Mouse (Mus musculus) urinary bladder, postnatal 10 days (tissue): Measurements from ENCODE around the gene Tomm22.
"Not testable (repeated sequence)": the region's sequence is repeated elsewhere in the genome, so short reads cannot be mapped to it uniquely, and the experiment has no call there.

ENCODE experiments used
- DNase-seq: peaks from one replicate; pipeline ENCODE4 v3.0.0; 2022; ENCODE audit warnings: low spot score

Tomm22 gene

GRCm38 (mm10) chr15:79670249-79670971 lies at the start of gene Tomm22:
Gene Tomm22, plus strand, starts transcription at chr15:79670861.
- peak; percentile 47 for DNase-seq

DNA sequence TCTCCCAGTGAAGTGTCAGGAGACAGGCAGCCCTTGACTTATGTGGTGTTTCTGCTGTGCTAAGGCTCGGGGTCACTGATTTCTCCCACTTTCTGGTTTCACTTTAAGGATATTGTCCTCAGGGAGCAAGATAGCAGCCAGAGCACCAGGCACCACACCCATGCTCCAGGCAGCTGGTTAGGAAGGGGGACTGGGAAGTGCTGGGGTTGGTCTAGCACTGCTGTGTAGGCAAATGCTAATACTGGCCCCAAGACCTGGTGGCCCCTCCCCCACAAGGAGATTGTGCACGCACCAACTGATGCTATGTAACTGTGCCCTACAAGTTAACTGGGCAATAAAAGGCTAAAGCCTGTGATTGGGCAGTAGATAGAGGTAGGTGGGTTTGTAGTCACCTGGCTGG lies 40.2 kb upstream of the Tomm22 start:
- DNase-seq, result no peak

GRCm38 (mm10) chr15:79641135-79641817 lies 29.4 kb upstream of the Tomm22 start:
- DNase-seq, result no peak

DNA sequence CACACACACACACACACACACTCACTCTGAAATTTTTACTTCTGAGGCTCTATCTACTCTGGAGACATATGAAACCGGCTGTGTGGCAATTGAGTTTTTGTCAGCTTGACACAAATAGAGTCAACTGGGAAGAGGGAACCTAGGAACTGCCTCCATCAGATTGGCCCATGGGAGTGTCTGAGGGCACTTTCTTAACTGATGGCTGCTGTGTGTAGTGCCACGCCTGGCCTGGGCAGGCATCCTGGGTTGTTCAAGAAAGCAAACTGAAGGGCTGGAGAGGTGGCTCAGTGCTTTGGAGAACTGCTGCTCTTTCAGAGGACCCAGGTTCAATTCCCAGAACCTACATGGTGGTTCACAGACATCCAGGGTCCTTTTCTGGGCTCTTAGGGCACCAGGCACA lies 25.2 kb upstream of the Tomm22 start:
- no peak for DNase-seq

GRCm38 (mm10) chr15:79648130-79648529 lies 22.5 kb upstream of the Tomm22 start:
- DNase-seq, result no peak

GRCm38 (mm10) chr15:79650569-79650968 lies 20.1 kb upstream of the Tomm22 start:
- no peak for DNase-seq

DNA sequence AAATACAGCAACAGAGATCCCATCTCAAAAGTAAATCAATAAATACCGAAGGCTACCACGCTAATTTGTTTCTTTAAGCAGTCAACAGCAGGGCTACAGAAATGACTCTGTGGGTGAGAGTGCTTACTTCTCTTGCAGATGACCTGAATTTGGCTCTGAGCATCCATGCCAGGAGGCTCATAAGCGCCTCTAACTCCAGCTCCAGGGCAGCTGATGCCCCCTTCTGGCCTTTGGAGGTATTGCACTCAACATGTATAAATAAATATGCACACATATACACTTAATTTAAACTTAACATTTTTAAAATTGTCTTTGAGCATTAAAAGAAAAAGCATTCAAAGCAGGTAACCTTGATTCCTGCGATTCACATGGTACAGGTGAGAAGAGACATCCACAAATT lies 19.2 kb upstream of the Tomm22 start:
- DNase-seq, result no peak

DNA sequence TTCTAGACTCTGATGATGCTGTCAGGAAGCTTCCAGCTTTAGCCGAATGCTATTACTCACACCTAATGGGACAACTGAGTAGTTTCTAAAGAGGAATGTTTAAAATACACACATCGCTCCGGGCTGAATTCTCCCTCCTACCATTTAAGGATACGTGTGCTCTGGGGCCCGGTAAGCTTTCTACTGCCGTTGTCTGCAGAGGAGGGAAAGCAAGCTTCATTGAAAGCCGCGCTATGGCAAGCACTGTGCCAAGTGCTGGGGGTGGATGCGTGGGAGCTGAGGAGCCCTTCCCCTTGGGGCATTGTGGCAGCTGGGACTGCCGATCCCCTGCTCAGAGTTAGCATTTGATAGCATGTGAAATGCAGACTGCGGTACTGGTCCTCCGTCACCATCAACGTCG lies 14.2 kb upstream of the Tomm22 start:
- no peak for DNase-seq

DNA sequence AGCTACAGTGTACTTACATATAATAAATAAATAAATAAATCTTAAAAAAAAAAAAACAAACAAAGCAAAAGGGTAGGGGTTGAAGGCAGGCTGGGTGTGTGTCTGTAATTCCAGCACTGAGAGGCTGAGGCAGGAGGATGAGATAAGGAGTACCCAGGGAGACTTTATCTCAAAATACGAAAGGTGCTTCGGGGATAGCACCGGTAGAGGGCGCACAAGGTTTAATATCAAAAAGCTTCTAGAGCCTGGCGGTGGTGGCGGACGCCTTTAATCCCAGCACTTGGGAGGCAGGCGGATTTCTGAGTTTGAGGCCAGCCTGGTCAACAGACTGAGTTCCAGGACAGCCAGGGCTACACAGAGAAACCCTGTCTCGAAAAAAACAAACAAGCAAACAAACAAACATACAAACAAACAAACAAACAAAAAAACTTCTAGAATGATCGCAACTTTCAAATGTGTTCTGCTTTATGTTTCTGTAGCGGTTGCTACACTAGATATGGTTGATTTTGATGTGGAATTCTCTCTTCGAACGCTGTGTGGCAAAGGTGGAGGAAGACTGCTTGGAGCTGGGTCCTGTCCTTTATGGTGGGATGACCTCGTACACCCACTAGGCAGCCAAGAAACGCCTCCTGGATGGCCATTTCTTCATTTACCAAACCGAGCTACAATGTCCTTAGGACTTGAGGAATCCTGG lies 12.7 kb upstream of the Tomm22 start:
- DNase-seq, result peak; percentile 48

- peak; percentile 89 for DNase-seq
These were observed 11.9 kb upstream of the Tomm22 start, which contains the start of the genes Fam227a and Cby1 for GRCm38 (mm10) chr15:79658531-79659375. Gene Fam227a, minus strand, starts transcription at chr15:79658956. Gene Cby1, plus strand, starts transcription at chr15:79659199.

GRCm38 (mm10) chr15:79661852-79662251 lies 8.8 kb upstream of the Tomm22 start:
- no peak for DNase-seq

DNA sequence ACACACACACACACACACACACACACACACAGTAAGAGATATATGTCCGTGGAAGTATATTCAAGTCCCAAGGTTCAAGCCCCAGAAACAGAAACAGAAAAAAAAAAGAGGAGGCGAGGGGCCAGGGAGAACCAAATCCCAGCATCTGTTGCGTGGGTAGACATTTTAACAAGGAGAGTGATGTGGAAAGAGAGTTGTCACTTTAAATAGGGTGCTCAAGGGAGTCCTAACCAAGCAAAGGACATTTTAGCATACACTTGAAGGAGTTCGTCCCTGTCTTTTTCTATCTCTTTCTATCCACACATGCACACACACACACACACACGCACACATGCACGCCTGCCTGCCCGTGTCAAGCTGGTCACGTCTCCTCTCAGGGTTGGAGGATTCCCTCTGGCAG lies 6.0 kb upstream of the Tomm22 start:
- DNase-seq, result no peak

GRCm38 (mm10) chr15:79669195-79669594 lies 1.5 kb upstream of the Tomm22 start:
- no peak for DNase-seq

- no peak for DNase-seq
These were observed 275 bp downstream of the Tomm22 start for GRCm38 (mm10) chr15:79670972-79671299.

DNA sequence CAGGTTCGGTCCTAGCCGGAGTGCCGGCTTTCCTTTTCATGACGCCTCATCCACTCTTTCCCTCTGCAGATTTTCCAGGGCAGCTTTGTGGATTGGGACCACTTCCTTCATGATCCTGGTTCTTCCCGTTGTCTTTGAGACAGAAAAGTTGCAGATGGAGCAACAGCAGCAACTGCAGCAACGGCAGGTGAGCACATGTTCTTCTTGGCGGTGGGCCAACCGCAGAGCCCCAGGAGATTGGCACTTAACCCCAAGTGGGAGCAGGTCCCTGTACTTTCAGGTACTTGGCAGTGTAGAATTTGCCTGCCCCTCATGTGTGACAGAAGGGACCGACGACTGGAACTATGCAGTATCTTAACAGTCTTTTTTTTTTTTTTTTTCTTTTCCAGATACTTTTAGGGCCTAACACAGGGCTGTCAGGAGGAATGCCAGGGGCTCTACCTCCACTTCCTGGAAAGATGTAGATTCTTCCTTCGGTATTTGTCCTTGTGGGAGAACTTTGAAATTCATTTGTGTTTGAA lies 1.2 kb downstream of the Tomm22 start:
- not testable (repeated sequence) for DNase-seq

- DNase-seq, result no peak
These were observed 7.3 kb downstream of the Tomm22 start for GRCm38 (mm10) chr15:79677936-79678335.

DNA sequence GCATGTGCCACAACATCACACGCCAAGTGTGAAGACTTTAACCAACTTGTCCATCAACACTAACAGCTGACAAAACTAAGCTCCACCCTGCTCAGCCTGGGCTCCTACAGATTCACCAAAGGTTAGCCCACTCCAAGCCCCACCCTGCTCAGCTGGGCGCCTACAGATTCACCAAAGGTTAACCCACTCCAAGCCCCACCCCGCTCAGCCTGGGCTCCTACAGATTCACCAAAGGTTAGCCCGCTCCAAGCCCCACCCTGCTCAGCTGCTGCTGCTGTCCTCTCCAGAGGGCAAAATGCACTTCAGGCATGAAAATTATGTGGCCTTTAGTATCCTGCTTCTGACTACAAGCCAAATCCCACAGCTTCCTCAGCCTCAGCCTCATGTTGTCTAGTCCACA lies 11.3 kb downstream of the Tomm22 start:
- DNase-seq, result no peak

DNA sequence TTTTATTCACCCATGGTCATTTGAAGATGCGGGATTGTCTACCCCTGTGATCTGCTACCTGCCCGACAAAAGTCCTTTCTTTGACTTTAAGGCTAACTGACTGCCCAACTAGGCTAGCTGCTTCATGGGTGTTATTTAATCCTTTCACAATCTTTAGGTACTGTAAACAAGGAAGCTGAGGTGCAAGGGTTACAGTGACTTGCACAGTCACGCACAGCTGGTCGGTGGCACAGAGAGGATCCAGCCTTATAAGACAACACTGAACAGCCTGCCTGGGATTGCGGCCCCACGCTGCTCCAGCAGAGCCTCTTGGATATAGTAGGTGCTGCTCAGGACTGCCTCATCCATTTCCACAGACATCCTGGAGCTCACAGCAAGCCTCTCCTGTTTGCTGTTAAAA lies 12.5 kb downstream of the Tomm22 start:
- DNase-seq, result no peak

GRCm38 (mm10) chr15:79683707-79684465 lies 13.2 kb downstream of the Tomm22 start:
- no peak for DNase-seq

DNA sequence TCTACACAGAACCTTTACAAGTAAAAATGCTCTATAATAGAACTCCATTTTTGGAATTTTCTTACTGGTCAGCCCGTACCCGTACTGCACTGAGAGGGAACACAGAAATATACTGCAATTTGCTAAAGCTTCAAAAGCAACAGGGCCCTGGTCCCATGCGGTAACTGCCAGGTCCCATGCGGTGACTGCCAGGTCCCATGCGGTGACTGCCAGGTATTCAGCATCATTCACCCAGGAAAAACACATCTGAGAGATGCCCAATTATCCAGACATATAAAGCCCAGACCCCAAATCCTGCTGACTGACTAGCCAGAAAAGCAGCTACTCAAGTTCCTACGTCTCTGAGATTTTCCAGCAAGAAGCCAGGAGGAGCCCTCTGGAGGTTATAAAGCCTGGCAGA lies 14.0 kb downstream of the Tomm22 start:
- no peak for DNase-seq

- no peak for DNase-seq
These were observed 14.5 kb downstream of the Tomm22 start for GRCm38 (mm10) chr15:79685141-79685641.
